Mouse (Mus musculus) heart, embryonic 12.5 days (tissue): ENCODE results near the gene Rab30. TPM values are rescaled to one million over a fixed set of nuclear protein-coding genes. Genes with fewer than 3 reads are reported as not detected.

Source experiments
- ATAC-seq: fragments of 200-750 bp; cut with Nextera tagmentation; 2 replicates; pipeline ENCODE4 v1.8.0; 2017; ENCODE audit warnings: moderate TSS enrichment, moderate library complexity; ENCODE audit not compliant: insufficient number of reproducible peaks, low FRiP score
- H3K27ac ChIP-seq: fragments of 300-500 bp; sonication (generic); 2 replicates; pipeline ENCODE4 v1.5.1; 2016; ENCODE audit warnings: mild to moderate bottlenecking, moderate library complexity; ENCODE audit not compliant: poor library complexity, severe bottlenecking
- H3K27me3 ChIP-seq: fragments of 300-500 bp; sonication (generic); replicated peaks from 2 replicates; pipeline ENCODE4 v1.6.1; 2016; ENCODE audit warnings: mild to moderate bottlenecking, moderate library complexity
- H3K36me3 ChIP-seq: fragments of 300-500 bp; sonication (generic); 2 replicates; pipeline ENCODE4 v1.6.1; 2016; ENCODE audit warnings: mild to moderate bottlenecking, moderate library complexity
- H3K4me1 ChIP-seq: fragments of 300-500 bp; sonication (generic); replicated peaks from 2 replicates; pipeline ENCODE4 v1.6.1; 2016; ENCODE audit warnings: mild to moderate bottlenecking
- H3K4me2 ChIP-seq: fragments of 300-500 bp; sonication (generic); 2 replicates; pipeline ENCODE4 v1.6.1; 2016; ENCODE audit warnings: mild to moderate bottlenecking, moderate library complexity
- H3K4me3 ChIP-seq: fragments of 300-500 bp; sonication (generic); 2 replicates; pipeline ENCODE4 v1.5.1; 2016; ENCODE audit warnings: mild to moderate bottlenecking
- H3K9ac ChIP-seq: fragments of 300-500 bp; sonication (generic); 2 replicates; pipeline ENCODE4 v1.6.1; 2016; ENCODE audit warnings: mild to moderate bottlenecking, moderate library complexity
- H3K9me3 ChIP-seq: fragments of 300-500 bp; sonication (generic); replicated peaks from 2 replicates; pipeline ENCODE4 v1.6.1; 2016; ENCODE audit warnings: mild to moderate bottlenecking, moderate library complexity
- WGBS: fragments of 180-500 bp; shearing (Covaris S2); methylation state at CpG from one replicate; pipeline ENCODE4 v1.1.7; 2016; 5-methylcytosine and 5-hydroxymethylcytosine counted together
- polyA plus RNA-seq: library from polyadenylated mRNA; unstranded; fragments of >200 nt; fragmentation: Nextera tagmentation; extraction: Ambion mirVana; gene quantifications from 2 replicates; pipeline ENCODE4 v1.2.1, GENCODE M21; 2016

Rab30 gene
- polyA plus RNA-seq, 1 experiment from 2014 or later: 9.4 TPM

DNA sequence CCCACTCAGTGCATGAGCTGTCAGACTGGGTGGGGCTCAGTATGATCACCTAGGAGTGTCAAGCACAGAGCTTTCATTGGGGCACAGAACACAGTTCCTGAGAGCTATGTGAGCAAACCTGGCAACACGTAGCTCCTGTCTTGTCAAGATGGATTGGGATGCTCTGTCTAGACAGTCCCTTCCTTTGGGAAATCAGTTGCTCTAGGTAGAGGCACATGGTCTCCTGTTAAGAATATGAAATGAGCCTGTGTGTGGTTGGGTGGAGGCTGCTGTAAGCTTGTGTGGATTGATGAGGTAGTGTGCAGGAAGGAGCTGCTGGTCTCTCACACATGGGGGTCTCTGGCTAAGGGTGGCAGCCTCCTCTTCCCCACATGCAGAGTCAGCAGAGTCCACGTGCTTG is 34.3 kb downstream of the Rab30 start:
- H3K9me3 ChIP-seq: no peaks in the 10 kb centered on the region
- WGBS: 41% methylated on average over 2 of the region's 2 CpGs
- no peak overlapping the region for H3K4me2 ChIP-seq
- H3K4me3 ChIP-seq: no peak overlapping the region
- H3K27ac ChIP-seq: no peak overlapping the region
- H3K4me1 ChIP-seq: peaks cover 7% of the 10 kb centered on the region
- ATAC-seq: no peak
- no peaks in the 10 kb centered on the region for H3K27me3 ChIP-seq
- no peaks in the 10 kb centered on the region for H3K36me3 ChIP-seq
- H3K9ac ChIP-seq: no peak overlapping the region

DNA sequence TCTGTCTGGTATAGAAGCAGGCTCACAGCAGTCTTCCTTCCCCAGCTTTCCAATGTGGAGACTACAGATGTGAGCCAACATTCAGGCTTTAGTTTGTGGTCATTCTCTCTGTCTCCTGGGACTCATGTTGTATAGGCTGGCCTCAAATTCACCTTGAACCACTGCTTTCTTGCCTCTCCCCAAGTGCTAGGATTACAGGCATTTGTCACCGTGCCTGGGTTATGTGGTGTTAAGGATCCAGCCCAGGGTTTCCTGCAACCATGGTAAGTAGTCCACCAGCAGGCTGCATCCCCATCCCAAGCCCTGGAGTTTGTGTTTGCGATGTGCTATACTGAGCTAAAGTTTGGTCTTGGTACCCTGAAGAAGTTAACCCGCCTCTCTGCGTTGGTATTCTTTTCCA is 35.2 kb downstream of the Rab30 start:
- H3K4me3 ChIP-seq: 0 out of 2 replicates have a peak overlapping the region, but pooled peaks have one; percentile 26
- 0 out of 2 replicates have a peak overlapping the region, but pooled peaks have one; percentile 6 for H3K9ac ChIP-seq

DNA sequence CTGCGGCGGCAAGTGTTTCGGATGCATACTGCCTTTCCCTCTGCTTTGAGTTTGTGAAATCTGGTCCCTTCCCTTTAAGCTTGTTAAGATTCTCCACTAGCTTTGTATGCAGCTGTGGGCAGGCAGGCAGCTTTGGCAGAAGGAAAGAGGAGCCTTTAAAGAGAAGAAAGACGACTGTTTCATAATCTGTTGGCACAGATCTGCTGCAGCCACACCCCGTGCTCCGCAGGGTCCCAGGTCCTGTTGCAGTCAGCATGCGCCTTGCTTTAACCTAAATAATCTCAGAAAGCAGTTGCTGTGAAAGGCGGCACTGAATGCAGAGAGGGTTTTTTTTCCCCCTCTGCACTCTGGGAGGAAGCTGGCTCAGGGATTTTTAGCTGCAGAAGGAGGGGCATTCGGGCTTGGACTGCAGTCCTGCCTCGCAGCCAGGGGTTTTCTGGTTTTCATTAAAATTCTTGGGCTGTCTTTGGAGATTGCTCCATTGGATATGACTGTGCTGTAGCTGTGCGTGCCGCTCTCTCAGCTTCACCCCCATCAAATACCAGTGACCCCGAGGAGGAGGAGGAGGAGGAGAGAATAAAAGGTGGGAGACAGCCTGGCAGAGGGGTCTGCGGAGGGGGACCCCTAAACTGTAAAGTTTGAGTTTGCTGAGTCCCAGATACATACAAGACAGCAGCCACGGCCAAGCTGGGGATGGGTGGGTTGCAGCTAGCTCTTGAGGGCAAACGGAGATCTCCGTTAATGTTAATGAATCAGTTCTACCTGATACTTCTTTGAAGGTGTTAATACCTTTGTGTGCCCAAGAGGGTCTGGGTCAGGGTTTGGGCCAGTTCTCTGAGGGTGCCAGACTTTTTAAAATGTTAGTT is 35.9 kb downstream of the Rab30 start:
- WGBS: 26% methylated on average over 17 of the region's 17 CpGs
- H3K4me1 ChIP-seq: peaks cover 7% of the 10 kb centered on the region
- no peaks in the 10 kb centered on the region for H3K27me3 ChIP-seq
- no peak for ATAC-seq
- H3K4me2 ChIP-seq: peak overlapping the region; percentile 60
- H3K9ac ChIP-seq: peak overlapping the region; percentile 33; the same call in 1 of the 2 replicates
- peak overlapping the region; percentile 26 for H3K4me3 ChIP-seq
- H3K27ac ChIP-seq: 0 out of 2 replicates have a peak overlapping the region, but pooled peaks have one; percentile 35
- no peaks in the 10 kb centered on the region for H3K9me3 ChIP-seq
- H3K36me3 ChIP-seq: no peaks in the 10 kb centered on the region

More for the DNA sequence above, 35.2 kb downstream of the Rab30 start:
- ATAC-seq: no peak
- Histone ChIP-seq H3K36me3 (no peaks in the 10 kb centered on the region), H3K4me1 (peaks cover 7% of the 10 kb centered on the region), H3K9me3 (no peaks in the 10 kb centered on the region), H3K4me2 (peak overlapping the region; percentile 60), H3K27me3 (no peaks in the 10 kb centered on the region), H3K27ac (peak overlapping the region; percentile 35; the same call in 1 of the 2 replicates)
- WGBS: 51% methylated on average over 4 of the region's 4 CpGs

DNA sequence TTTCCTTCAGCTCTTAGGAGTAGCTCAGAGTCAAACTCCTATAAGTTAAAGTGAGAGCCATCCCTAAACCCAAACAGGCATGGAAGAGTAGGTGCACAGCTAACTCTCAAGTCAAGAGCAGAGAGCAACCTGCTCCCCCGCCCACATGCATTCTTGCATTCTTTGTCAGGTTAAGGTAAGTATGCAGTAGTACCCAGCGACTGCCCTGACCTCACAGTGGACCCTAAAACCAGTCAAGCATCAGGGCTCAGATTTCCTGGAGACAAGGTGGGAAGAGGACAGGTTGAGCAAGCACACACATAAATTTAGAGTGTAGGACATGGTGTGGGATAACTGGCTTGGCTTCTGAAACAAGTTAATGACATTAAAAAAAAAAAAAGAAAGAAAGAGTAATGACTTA is 37.7 kb downstream of the Rab30 start:
- Histone ChIP-seq H3K36me3 (no peaks in the 10 kb centered on the region), H3K4me2 (no peak overlapping the region), H3K4me1 (peaks cover 7% of the 10 kb centered on the region), H3K4me3 (no peak overlapping the region), H3K27me3 (no peaks in the 10 kb centered on the region), H3K9me3 (no peaks in the 10 kb centered on the region), H3K27ac (no peak overlapping the region), H3K9ac (no peak overlapping the region)
- 61% methylated on average over 2 of the region's 2 CpGs for WGBS
- ATAC-seq: no peak

DNA sequence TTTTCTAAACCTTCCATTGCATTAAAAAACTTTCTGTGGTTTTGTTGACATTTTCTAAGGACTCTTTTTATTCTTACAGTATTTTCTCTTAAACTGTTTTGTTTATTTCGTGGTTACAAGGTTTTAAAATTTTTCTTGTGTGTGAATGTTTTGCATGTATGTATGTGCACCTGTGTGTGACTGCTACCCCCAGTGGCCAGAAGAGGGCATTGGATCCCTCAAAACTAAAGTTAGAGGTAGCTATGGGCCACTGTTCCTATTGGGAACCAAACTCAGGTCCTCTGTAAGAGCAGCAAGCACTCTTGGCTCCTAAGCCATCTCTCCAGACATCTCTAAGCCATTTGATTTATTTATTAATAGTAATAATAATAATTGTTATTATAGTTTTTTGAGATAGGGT is 40.0 kb downstream of the Rab30 start:
- 76% methylated on average over 1 of the region's 1 CpGs for WGBS
- H3K9ac ChIP-seq: no peak overlapping the region
- no peak overlapping the region for H3K4me3 ChIP-seq
- H3K4me1 ChIP-seq: peaks cover 6% of the 10 kb centered on the region
- H3K27ac ChIP-seq: no peak overlapping the region
- no peaks in the 10 kb centered on the region for H3K27me3 ChIP-seq
- H3K9me3 ChIP-seq: 0 out of 2 replicates have a peak, but pooled peaks cover 2% of the 10 kb centered on the region
- no peak overlapping the region for H3K4me2 ChIP-seq
- no peaks in the 10 kb centered on the region for H3K36me3 ChIP-seq
- no peak for ATAC-seq

DNA sequence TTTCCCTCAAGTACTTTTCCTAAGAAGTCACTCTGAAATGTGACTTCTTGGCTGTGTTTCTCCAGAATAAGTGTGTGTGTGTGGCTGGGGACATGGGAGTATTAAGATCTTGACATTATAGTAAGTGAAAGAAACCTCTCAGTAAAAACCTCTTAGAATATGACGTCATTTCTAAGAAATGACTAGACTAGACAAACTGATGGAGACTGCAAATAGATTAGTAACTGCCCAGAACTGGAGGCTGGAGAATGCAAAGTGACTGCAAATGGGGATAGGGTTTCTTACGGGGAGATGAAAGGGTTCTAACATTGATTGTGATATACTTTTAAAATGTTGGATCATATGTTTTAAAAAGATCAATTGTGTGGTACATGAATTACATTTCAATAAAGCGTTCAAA is 40.5 kb downstream of the Rab30 start:
- Histone ChIP-seq H3K9me3 (0 out of 2 replicates have a peak, but pooled peaks cover 2% of the 10 kb centered on the region), H3K36me3 (no peaks in the 10 kb centered on the region), H3K27me3 (no peaks in the 10 kb centered on the region), H3K9ac (no peak overlapping the region), H3K4me3 (no peak overlapping the region), H3K4me2 (no peak overlapping the region), H3K4me1 (0 out of 2 replicates have a peak, but pooled peaks cover under 1% of the 10 kb centered on the region), H3K27ac (no peak overlapping the region)
- ATAC-seq: no peak
- WGBS: 76% methylated on average over 3 of the region's 3 CpGs

DNA sequence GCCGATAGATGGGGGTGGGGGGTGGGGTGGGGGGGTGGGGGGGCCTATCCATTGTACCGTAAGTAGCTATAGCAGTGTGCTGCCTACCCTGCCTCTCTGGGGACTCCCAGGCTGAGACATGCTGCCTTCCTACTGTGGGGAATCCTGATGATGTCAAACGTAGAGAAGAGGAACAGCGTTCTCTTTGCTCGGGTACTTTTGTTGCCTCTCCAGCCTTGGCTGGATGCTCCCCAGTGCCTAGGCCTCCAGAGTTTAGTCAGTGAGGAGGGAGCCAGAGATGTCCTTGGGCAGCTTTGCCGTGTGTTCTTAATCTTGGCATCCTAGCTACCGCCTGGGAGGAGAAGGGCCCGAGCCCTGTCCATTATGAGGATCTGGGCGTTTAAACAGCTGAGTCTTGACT is 41.1 kb downstream of the Rab30 start:
- Histone ChIP-seq H3K9ac (no peak overlapping the region), H3K4me2 (no peak overlapping the region), H3K4me3 (no peak overlapping the region), H3K9me3 (0 out of 2 replicates have a peak, but pooled peaks cover 2% of the 10 kb centered on the region), H3K27ac (no peak overlapping the region), H3K36me3 (no peaks in the 10 kb centered on the region), H3K4me1 (no peaks in the 10 kb centered on the region), H3K27me3 (no peaks in the 10 kb centered on the region)
- ATAC-seq: no peak
- 73% methylated on average over 9 of the region's 9 CpGs for WGBS

DNA sequence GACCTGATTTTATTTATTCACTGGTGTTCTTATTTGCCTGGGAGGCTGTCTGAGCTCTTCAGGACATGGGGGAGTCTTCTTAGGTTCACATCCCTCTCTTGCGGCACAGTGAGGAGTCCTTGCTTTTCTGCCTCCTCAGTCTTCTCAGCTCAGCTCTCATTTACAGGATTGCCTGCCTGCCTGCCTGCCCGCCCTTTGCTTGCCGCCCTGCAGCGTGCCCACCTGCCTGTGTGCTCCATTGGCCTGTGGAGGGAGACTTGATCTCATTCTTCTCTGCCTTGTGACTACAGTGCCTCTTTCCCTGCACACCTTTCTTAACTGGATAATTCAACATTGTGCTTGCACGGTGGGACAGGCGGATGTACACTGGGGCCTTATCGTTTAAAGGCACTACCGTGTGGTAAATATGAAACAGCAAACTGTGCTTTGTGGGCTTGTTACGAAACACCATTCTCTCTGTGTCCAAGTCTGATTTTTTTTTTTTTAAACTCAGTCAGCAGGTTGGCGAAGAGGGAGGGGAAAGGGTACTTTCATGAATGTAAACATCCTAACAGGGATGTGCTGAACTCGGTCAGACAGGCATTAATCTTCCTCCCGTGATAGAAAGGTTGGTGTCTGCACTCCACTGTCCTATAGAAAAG is 41.9 kb downstream of the Rab30 start:
- Histone ChIP-seq H3K27me3 (no peaks in the 10 kb centered on the region), H3K9me3 (0 out of 2 replicates have a peak, but pooled peaks cover 2% of the 10 kb centered on the region), H3K4me3 (no peak overlapping the region), H3K4me2 (no peak overlapping the region), H3K27ac (no peak overlapping the region), H3K4me1 (no peaks in the 10 kb centered on the region), H3K36me3 (no peaks in the 10 kb centered on the region), H3K9ac (no peak overlapping the region)
- ATAC-seq: no peak
- 81% methylated on average over 12 of the region's 12 CpGs for WGBS

DNA sequence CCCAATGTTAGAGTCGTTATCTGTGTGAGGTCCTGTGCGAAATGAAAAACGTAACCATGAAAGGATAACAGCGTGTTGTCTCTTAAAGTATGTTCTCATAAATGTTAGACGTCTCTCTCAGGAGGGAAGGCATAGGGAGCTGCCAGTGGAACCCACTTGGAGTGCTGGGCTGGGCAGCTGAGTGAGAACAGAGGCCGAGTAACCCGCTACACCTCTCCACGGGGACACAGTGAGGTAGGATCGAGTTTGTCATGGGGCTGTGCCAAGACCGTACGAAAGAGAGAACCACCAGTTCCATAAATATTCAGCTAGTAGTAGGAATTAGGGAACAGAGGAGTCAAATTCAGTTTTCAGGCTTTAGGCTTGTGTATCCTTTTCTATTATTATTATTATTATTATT is 42.5 kb downstream of the Rab30 start:
- WGBS: 87% methylated on average over 11 of the region's 11 CpGs
- Histone ChIP-seq H3K9ac (no peak overlapping the region), H3K27me3 (no peaks in the 10 kb centered on the region), H3K4me1 (no peaks in the 10 kb centered on the region), H3K9me3 (0 out of 2 replicates have a peak, but pooled peaks cover 2% of the 10 kb centered on the region), H3K4me3 (no peak overlapping the region), H3K4me2 (no peak overlapping the region), H3K27ac (no peak overlapping the region), H3K36me3 (no peaks in the 10 kb centered on the region)
- no peak for ATAC-seq

DNA sequence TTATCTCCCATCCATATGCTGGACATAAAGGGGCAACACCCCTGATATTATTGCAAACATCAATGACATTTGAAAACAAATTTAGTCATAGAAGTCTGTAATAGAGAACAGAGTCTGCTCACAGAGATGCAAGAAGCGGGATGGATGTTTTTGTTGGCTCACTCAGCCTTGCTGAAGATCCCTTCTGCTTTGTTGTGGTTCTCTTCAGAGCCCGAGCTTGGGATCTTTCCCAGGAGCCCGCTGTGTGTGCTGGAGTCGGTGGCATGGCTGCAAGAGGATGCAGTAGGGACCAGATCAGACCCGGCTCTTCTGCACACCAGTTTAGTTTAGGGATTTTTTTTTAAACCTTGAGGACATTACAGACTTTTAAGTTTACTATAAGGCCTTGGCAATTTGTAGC is 54.3 kb downstream of the Rab30 start:
- H3K9ac ChIP-seq: no peak overlapping the region
- no peak overlapping the region for H3K4me2 ChIP-seq
- no peak for ATAC-seq
- no peaks in the 10 kb centered on the region; the same call in none of the 2 replicates for H3K4me1 ChIP-seq
- no peaks in the 10 kb centered on the region for H3K27me3 ChIP-seq
- H3K9me3 ChIP-seq: no peaks in the 10 kb centered on the region
- H3K4me3 ChIP-seq: no peak overlapping the region
- H3K36me3 ChIP-seq: no peaks in the 10 kb centered on the region
- WGBS: 69% methylated on average over 5 of the region's 5 CpGs
- H3K27ac ChIP-seq: no peak overlapping the region

DNA sequence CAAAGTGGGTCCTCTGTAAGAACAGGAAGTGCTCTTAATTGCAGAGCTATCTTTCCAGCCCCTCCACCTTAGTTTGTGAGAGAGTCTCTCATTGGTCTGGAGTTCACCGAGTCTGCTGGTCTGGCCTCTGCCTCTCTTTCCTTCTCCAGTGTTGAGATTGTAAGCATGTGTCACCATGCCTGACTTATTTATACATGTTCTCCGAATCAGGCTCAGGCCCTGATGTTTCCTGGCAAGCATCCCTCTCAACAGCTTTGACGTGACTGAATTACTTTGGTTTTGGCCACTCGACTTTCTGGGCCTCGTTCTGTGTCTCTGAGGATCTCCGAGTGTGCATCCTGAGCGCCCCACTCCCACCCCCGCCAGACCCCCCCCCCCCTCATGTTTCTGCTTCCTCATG is 55.4 kb downstream of the Rab30 start:
- WGBS: 77% methylated on average over 8 of the region's 8 CpGs
- ATAC-seq: no peak
- H3K9ac ChIP-seq: no peak overlapping the region
- H3K9me3 ChIP-seq: no peaks in the 10 kb centered on the region
- no peaks in the 10 kb centered on the region for H3K36me3 ChIP-seq
- H3K4me2 ChIP-seq: no peak overlapping the region
- H3K27me3 ChIP-seq: no peaks in the 10 kb centered on the region
- H3K4me3 ChIP-seq: no peak overlapping the region
- H3K4me1 ChIP-seq: no peaks in the 10 kb centered on the region; the same call in none of the 2 replicates
- no peak overlapping the region for H3K27ac ChIP-seq
